Mouse (Mus musculus) adrenal gland, postnatal 14 days (tissue): Measurements from ENCODE around the gene Fbxo39. TPM values are rescaled to one million over a fixed set of nuclear protein-coding genes. Genes with fewer than 3 reads are reported as not detected.
"Not testable (repeated sequence)": the region's sequence is repeated elsewhere in the genome, so short reads cannot be mapped to it uniquely, and the experiment has no call there.

Source experiments
- DNase-seq: peaks from one replicate; pipeline ENCODE4 v3.0.0; 2021; ENCODE audit warnings: mixed read lengths
- total RNA-seq: library from RNA; stranded (reverse); gene quantifications from 2 replicates; pipeline ENCODE4 v1.2.3, GENCODE M21; 2021

The Fbxo39 gene
- total RNA-seq, 1 experiment from 2014 or later, result not detected

DNA sequence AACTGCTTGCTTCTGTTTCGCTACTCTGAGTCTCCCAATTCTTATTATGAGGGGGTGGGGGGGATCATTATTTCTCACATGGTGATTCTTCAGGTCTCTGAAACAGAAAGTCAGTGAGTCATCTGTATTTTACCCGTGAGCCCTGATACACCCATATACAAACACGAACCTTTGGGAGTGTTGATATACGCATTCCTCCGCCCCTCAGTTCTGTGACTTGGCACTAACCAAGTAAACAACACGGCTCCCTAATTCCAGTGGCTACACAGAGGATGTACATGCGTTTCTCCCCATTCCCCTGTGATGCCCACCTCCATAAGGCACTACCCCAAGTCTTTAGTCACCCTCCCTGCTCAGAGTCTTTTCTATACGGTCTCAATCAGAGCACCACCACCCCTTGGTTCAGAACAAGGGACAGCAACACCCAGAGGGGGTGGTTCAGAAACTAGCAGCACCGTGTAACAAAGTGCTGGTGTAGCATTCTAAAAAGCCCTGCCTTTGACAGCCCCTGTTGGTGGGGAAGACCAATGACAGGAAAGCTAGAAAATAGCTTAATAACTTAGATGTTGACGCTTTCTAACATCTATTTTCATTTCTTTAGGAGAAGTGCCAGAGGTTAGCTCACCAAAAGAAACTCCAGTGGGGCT, 2.8 kb upstream of the Fbxo39 start:
- DNase-seq, result no peak

DNA sequence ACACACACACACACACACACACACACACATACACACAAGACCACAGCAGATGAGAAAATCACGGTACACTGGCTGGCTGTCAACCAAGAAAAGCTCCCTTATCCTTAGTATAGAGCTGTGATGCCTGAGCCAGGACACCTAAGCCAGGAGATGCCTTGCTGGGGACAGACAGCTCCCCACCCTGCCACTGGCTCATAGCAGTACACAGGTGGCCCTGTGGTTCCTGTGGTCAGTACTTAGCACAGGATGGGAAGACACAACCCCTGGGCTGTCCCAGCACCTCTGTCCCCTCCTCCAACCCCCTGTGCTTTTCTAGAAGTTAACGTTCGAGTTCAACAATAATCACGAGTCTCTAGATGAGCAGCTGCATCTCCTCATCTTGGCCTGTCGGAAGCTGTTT, 3.8 kb downstream of the Fbxo39 start:
- no peak for DNase-seq

DNA sequence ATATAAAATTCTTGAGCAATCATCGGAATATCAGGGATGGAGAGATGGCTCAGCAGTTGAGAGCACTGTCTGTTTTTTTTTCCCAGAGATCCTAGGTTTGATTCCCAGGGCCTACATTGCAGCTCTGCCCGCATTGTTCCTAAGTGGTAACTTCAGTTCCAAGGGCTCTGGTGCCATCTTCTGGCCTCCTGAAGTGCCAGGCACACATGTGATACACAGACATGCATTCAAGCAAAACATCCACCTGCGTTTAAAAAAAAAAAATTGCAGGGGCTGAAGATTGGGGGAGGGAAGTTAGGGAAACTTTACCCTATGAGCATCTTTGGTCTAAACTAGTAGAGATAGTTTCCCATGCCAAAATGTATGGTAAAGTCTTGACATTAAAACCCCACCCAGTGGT, 10.2 kb downstream of the Fbxo39 start:
- no peak for DNase-seq

DNA sequence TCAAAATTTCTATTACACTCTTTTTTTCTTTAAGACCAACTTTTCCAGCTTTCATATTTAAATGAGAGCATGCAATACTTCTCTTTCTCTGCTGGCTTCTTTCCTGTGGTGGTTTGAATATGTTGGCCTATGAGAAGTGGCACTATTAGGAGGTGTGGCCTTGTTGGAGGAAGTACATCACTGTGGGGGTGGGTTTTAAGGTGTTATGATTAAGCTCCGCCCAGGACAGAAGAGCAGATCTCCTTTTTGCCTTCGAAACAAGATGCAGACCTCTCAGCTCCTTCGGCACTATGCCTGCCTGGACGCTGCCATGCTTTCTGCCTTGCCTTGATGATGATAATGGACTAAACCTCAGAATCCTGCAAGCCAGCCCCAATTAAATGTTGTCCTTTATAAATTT, 11.5 kb downstream of the Fbxo39 start:
- no peak for DNase-seq

GRCm38 (mm10) chr11:72332951-72333667, 18.9 kb downstream of the Fbxo39 start:
- no peak for DNase-seq

DNA sequence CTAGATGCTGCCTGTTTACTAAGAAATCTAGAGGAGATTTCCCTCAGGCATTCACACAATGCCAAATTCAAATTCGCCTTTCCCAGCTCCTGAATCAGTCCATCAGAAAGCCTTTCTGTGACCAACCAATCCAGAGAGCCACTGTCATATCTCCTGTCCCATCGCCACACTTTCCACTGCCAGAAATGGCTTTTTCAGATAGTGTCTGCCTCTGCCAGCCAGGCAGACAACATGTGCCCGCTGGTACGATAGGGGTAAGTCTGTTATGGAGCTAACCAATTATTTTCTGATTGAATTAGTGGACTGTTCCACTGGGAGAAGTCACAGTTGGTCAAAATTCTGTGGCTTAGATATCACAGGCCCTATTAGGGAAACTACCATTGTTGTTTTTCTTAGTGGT, 20.4 kb downstream of the Fbxo39 start:
- DNase-seq, result no peak

DNA sequence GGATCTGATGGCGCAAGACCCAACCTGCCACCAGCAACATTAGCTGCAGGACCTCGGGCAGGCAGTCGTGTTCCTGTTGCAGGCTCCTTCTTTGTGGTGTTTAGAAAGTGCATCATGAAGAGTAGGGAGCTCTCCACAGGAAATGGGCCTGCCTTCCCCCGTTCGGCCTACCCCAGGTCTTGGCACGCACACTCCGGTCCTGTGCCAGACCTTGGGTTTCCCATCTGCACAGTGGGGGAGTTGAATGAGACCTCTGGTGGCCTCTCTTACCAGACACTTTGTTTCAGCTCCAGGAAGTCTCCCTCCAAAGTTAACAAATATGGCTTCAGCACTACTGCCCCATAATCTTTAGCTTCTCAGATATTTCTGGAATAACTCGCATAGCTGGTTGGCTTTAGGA, 22.5 kb downstream of the Fbxo39 start:
- no peak for DNase-seq

DNA sequence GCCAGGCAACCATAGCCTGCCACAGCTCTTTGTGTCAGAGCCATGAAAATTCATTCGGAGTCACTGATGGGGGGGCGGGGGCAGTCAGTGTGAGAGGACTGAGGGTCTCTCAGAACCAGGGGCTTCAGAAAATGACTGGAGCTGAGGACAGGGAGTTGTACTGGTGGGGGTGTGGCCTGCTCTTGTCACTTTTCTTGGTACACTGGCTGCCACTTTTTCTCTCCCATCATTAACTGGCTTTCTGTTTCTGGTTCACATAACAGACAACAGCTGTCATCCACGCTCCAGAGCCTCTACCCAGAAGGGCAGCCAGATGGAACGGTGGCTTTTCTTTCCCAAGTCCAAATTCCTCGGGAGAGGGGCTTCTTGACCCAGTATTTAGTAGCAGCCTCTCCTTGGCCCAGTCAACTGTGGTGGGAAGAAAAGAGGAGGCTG, 24.2 kb downstream of the Fbxo39 start:
- no peak for DNase-seq

GRCm38 (mm10) chr11:72339716-72340115, 25.5 kb downstream of the Fbxo39 start:
- no peak for DNase-seq

- DNase-seq, result peak; percentile 68
Measured at GRCm38 (mm10) chr11:72342549-72343237, 28.4 kb downstream of the Fbxo39 start.

DNA sequence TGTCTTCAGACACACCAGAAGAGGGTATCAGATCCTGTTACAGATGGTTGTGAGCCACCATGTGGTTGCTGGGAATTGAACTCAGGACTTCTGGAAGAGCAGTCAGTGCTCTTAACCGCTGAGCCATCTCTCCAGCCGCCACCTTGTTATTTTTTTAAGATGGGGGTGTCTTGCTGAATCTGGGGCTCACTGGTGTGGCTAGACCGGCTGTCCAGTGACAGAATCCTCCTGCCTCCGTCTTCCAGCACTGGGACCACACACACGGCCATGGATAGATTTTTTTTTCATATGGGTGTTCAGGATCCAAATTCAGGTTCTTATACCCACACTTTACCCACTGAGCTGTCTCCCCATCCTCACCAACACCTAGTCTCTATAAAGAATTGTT, 29.0 kb downstream of the Fbxo39 start:
- not testable (repeated sequence) for DNase-seq

- peak; percentile 84 for DNase-seq
Measured at GRCm38 (mm10) chr11:72343904-72344303, 29.7 kb downstream of the Fbxo39 start.

- DNase-seq, result no peak
Measured at GRCm38 (mm10) chr11:72344486-72344885, 30.2 kb downstream of the Fbxo39 start.

- DNase-seq, result no peak
Measured at GRCm38 (mm10) chr11:72348563-72348962, 34.3 kb downstream of the Fbxo39 start.

DNA sequence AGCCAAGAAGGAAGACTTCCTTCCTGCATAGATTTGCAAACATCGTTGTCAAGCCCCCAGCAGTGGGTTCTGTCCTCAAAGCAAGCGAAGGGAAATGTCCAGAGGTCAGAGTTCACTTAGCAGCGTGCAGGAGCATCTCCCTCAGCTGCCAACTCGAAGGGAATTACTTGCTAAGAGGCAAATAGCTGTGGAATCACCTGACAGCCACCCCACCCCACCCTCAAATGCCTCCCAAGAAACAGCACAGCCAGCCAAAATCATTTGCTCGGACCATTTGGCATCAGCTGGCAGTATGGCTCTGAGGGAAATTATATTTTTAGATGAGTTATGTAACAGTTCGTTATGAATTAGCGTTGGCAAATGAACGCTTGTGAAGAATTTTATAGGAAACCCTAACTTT, 34.8 kb downstream of the Fbxo39 start:
- DNase-seq, result no peak

DNA sequence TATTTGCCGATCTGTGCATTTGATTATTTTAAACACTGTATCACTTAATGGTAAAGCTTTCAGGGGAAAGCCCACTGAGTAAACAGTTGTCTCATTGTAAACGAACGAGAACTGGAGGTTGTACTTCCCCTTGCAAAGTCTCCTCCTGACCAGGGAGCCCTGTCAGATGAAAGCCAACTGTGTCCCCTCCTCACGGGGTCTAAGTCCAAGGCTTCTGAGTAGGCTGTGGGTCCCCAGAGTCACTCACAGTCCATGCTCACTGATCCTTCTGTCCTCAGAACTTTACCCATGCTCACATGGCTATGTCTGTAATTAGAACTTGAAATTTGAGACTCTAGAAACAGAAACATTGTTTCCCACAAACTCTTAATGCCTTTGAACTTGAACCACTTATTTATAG, 35.4 kb downstream of the Fbxo39 start:
- DNase-seq, result no peak

GRCm38 (mm10) chr11:72352272-72352671, 38.0 kb downstream of the Fbxo39 start:
- DNase-seq, result no peak

DNA sequence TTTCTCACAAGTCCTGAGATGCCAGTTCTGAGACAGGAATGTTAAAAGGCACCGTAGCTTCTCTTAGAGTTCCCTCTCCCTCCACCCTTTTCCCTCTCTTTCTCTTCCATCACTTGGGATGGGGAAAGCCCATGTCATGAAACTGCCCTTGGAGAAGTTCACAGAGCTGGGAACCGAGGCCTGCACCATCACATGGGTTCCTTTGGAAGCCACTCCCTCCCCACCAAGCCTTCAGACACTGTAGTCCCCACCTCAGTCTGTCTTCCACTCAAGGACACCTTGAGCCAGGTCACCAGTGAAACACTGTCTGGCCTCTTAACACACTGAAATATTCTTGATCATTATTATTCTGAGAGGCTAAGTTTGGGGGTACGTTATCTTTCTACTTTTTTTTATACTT, 38.9 kb downstream of the Fbxo39 start:
- no peak for DNase-seq

GRCm38 (mm10) chr11:72354971-72355728, 40.9 kb downstream of the Fbxo39 start:
- peak; percentile 84 for DNase-seq

GRCm38 (mm10) chr11:72361385-72362346, 47.4 kb downstream of the Fbxo39 start:
- peak; percentile 89 for DNase-seq

DNA sequence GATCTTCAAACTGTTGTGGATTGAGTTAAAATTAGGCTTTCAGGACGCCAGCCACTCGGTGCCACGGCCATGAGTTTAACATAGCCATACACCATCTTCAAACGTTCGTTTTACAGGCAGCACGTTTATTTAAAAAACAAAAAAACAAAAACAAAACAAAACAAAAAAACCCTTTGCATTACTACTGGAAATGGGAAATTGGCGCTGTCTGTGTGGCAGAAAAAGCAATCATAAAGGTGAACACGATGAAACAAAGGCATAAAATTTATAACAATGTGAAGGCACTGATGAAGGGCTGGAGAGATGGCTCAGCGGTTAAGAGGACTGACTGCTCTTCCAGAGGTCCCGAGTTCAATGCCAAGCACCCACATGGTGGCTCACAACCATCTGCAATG, 48.1 kb downstream of the Fbxo39 start, which contains the start of gene Tekt1:
Gene Tekt1, minus strand, starts transcription at position 96 of the 395 bp plus-strand sequence.
- no peak for DNase-seq
